Mouse (Mus musculus) erythroblast, embryonic 14.5 days (primary cell): ENCODE data around the gene Ppp1r14b. TPM values are rescaled to one million over a fixed set of nuclear protein-coding genes. Genes with fewer than 3 reads are reported as not detected.

Source experiments
- H3K27me3 ChIP-seq: 2 replicates; pipeline ENCODE4 v1.6.1; 2012; ENCODE audit warnings: inconsistent platforms; ENCODE audit not compliant: control insufficient read depth
- H3K36me3 ChIP-seq: 2 replicates; pipeline ENCODE4 v1.6.1; 2012; ENCODE audit warnings: mild to moderate bottlenecking, inconsistent platforms; ENCODE audit not compliant: control insufficient read depth
- H3K4me1 ChIP-seq: 2 replicates; pipeline ENCODE4 v1.6.1; 2012; ENCODE audit warnings: inconsistent platforms; ENCODE audit not compliant: control insufficient read depth
- H3K4me3 ChIP-seq: replicated peaks from 2 replicates; pipeline ENCODE3; 2012; ENCODE audit warnings: moderate library complexity, mild to moderate bottlenecking, inconsistent platforms
- H3K9me3 ChIP-seq: 2 replicates; pipeline ENCODE4 v1.6.1; 2012; ENCODE audit warnings: low read length, inconsistent platforms, mixed read lengths; ENCODE audit not compliant: control insufficient read depth
- GATA1 ChIP-seq: IDR thresholded peaks from 2 replicates; pipeline ENCODE4 v1.6.1; 2012; ENCODE audit warnings: low read length, inconsistent platforms, mixed read lengths
- TAL1 ChIP-seq: IDR thresholded peaks from 3 replicates; pipeline ENCODE4 v1.6.1; 2012; ENCODE audit warnings: low read length, inconsistent platforms, mixed read lengths
- polyA plus RNA-seq: library from polyadenylated mRNA; stranded (reverse); fragments of >175 nt; gene quantifications from 2 replicates; pipeline ENCODE4 v1.2.3, GENCODE M21; 2012

The Ppp1r14b gene
- polyA plus RNA-seq, 1 experiment = 15.6 TPM

GRCm38 (mm10) chr19:6996006-6996405 lies 21.2 kb downstream of the Ppp1r14b start, which contains the start of the genes Nudt22 and Trpt1:
TSS of gene Nudt22 (minus strand) at chr19:6996117.
TSS of gene Trpt1 (plus strand) at chr19:6996131.
- TF ChIP-seq TAL1 (no peak), GATA1 (no peak)
- Histone ChIP-seq H3K4me3 (peak within 1 kb of the TSS; percentile 71), H3K4me1 (peaks cover 64% of the 10 kb centered on the region), H3K27me3 (no peaks in the 10 kb centered on the region), H3K9me3 (no peaks in the 10 kb centered on the region), H3K36me3 (peaks cover 42% of the 10 kb centered on the region)

- no peak for TF ChIP-seq TAL1
- peaks cover 52% of the 10 kb centered on the region for H3K4me1 ChIP-seq
- peaks cover 60% of the 10 kb centered on the region for H3K36me3 ChIP-seq
Measured at GRCm38 (mm10) chr19:6997721-6998290, 23.0 kb downstream of the Ppp1r14b start.

GRCm38 (mm10) chr19:6999360-7000063 lies 24.7 kb downstream of the Ppp1r14b start:
- TF ChIP-seq GATA1 (no peak), TAL1 (no peak)
- H3K4me3 ChIP-seq = no peak overlapping the region
- H3K27me3 ChIP-seq = no peaks in the 10 kb centered on the region
- H3K9me3 ChIP-seq = no peaks in the 10 kb centered on the region
- peaks cover 76% of the 10 kb centered on the region for H3K36me3 ChIP-seq
- peaks cover 39% of the 10 kb centered on the region for H3K4me1 ChIP-seq

More at GRCm38 (mm10) chr19:6997721-6998290, 23.0 kb downstream of the Ppp1r14b start:
- Histone ChIP-seq H3K9me3 (no peaks in the 10 kb centered on the region), H3K4me3 (no peak overlapping the region), H3K27me3 (no peaks in the 10 kb centered on the region)

DNA sequence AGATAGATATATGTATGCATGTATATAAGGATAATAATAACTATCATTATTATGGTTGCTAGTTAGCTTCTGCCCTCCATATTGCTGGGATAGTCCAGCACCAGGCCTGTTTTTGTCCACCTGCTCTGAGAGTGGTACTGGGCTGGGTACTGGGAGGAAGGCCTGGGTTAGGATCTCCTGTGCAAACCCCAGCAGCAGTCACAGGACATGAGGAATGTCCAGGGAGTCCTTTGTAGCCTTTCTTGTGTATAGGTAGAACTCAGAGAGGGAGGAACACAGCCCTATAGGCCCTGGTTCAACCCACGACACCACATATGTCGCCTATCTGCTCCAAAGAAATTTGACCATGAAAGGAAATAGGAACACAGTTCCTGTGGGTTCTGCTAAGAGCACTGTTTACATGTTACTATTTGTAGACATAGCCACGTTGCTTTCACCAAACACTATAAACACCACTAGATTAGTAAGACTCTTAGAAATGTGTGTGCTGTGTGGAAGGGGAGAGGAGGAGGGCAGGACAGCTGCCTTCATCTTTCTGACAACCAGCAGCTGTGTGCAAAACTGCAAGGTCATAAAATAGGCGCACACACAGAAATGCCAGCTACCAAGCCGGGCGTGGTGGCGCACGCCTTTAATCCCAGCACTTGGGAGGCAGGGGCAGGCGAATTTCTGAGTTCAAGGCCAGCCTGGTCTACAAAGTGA lies 32.3 kb downstream of the Ppp1r14b start:
- Histone ChIP-seq H3K4me1 (peaks cover 4% of the 10 kb centered on the region), H3K36me3 (peaks cover 77% of the 10 kb centered on the region), H3K9me3 (no peaks in the 10 kb centered on the region), H3K4me3 (no peak overlapping the region), H3K27me3 (no peaks in the 10 kb centered on the region)
- TF ChIP-seq GATA1 (no peak), TAL1 (no peak)

- H3K36me3 ChIP-seq = peaks cover 80% of the 10 kb centered on the region
- no peaks in the 10 kb centered on the region for H3K9me3 ChIP-seq
- no peak overlapping the region for H3K4me3 ChIP-seq
- TF ChIP-seq TAL1 (no peak), GATA1 (no peak)
- H3K4me1 ChIP-seq = peaks cover 34% of the 10 kb centered on the region
- no peaks in the 10 kb centered on the region for H3K27me3 ChIP-seq
Measured at GRCm38 (mm10) chr19:7012426-7012825, 37.7 kb downstream of the Ppp1r14b start.

- Histone ChIP-seq H3K4me3 (no peak overlapping the region), H3K36me3 (peaks cover 83% of the 10 kb centered on the region), H3K4me1 (peaks cover 48% of the 10 kb centered on the region), H3K27me3 (no peaks in the 10 kb centered on the region), H3K9me3 (no peaks in the 10 kb centered on the region)
- TF ChIP-seq GATA1 (no peak), TAL1 (no peak)
Measured at GRCm38 (mm10) chr19:7013984-7014383, 39.2 kb downstream of the Ppp1r14b start.

GRCm38 (mm10) chr19:7014481-7015135 lies 39.8 kb downstream of the Ppp1r14b start:
- Histone ChIP-seq H3K27me3 (no peaks in the 10 kb centered on the region), H3K36me3 (peaks cover 84% of the 10 kb centered on the region), H3K4me3 (no peak overlapping the region), H3K9me3 (no peaks in the 10 kb centered on the region), H3K4me1 (peaks cover 54% of the 10 kb centered on the region)
- TF ChIP-seq TAL1 (no peak), GATA1 (no peak)

GRCm38 (mm10) chr19:7017541-7018457 lies 43.0 kb downstream of the Ppp1r14b start:
- Histone ChIP-seq H3K36me3 (peaks cover 95% of the 10 kb centered on the region), H3K4me1 (peaks cover 65% of the 10 kb centered on the region), H3K9me3 (no peaks in the 10 kb centered on the region), H3K27me3 (no peaks in the 10 kb centered on the region), H3K4me3 (peak overlapping the region; percentile 71)
- peak; percentile 40; the same call in 2 of the 3 replicates for TF ChIP-seq TAL1
- TF ChIP-seq GATA1 = peak; percentile 57
